Mouse (Mus musculus) embryonic facial prominence, embryonic 14.5 days (tissue): ENCODE measurements around the gene Gcgr. TPM values are rescaled to one million over a fixed set of nuclear protein-coding genes. Genes with fewer than 3 reads are reported as not detected.

ENCODE experiments used
- ATAC-seq: fragments of 200-750 bp; cut with Nextera tagmentation; 2 replicates; pipeline ENCODE4 v1.8.0; 2017; ENCODE audit warnings: low read depth, moderate number of reproducible peaks, moderate TSS enrichment
- DNase-seq: peaks from one replicate; pipeline ENCODE4 v3.0.0-alpha.2; 2015; ENCODE audit warnings: low spot score
- H3K27ac ChIP-seq: fragments of 300-500 bp; sonication (generic); replicated peaks from 2 replicates; pipeline ENCODE4 v1.5.1; 2014; ENCODE audit warnings: low read depth, mild to moderate bottlenecking, low read length, moderate library complexity
- H3K27me3 ChIP-seq: fragments of 300-500 bp; sonication (generic); replicated peaks from 2 replicates; pipeline ENCODE4 v1.6.1; 2014; ENCODE audit warnings: low read length; ENCODE audit not compliant: control insufficient read depth, insufficient read depth
- H3K36me3 ChIP-seq: fragments of 300-500 bp; sonication (generic); 2 replicates; pipeline ENCODE4 v1.6.1; 2014; ENCODE audit warnings: low read length, mixed read lengths; ENCODE audit not compliant: control insufficient read depth, insufficient read depth
- H3K4me1 ChIP-seq: fragments of 300-500 bp; sonication (generic); 2 replicates; pipeline ENCODE4 v1.6.1; 2014; ENCODE audit warnings: antibody characterized with exemption, low read length; ENCODE audit not compliant: control insufficient read depth, insufficient read depth
- H3K4me2 ChIP-seq: fragments of 300-500 bp; sonication (generic); 2 replicates; pipeline ENCODE4 v1.6.1; 2014; ENCODE audit warnings: low read depth, mild to moderate bottlenecking, low read length, moderate library complexity, mixed read lengths
- H3K4me3 ChIP-seq: fragments of 300-500 bp; sonication (generic); 2 replicates; pipeline ENCODE4 v1.5.1; 2014; ENCODE audit warnings: low read depth, mild to moderate bottlenecking, low read length
- H3K9ac ChIP-seq: fragments of 300-500 bp; sonication (generic); 2 replicates; pipeline ENCODE4 v1.6.1; 2014; ENCODE audit warnings: low read depth, mild to moderate bottlenecking, low read length, moderate library complexity, mixed read lengths
- H3K9me3 ChIP-seq: fragments of 300-500 bp; sonication (generic); 2 replicates; pipeline ENCODE4 v1.6.1; 2016; ENCODE audit warnings: low read length; ENCODE audit not compliant: control insufficient read depth
- WGBS: fragments of 180-500 bp; shearing (Covaris S2); extraction: QIAGEN DNeasy Blood & Tissue Kit; methylation state at CpG from one replicate; pipeline ENCODE4 v1.1.7; 2014; 5-methylcytosine and 5-hydroxymethylcytosine counted together
- polyA plus RNA-seq: library from polyadenylated mRNA; unstranded; fragments of >200 nt; fragmentation: Nextera tagmentation; extraction: Ambion mirVana; gene quantifications from 2 replicates; pipeline ENCODE4 v1.2.1, GENCODE M21; 2014

Gcgr gene
- polyA plus RNA-seq, result 1.0 and 1.4 TPM in 2 replicates

GRCm38 (mm10) chr11:120530085-120530964, at the start of gene Gcgr:
TSS of gene Gcgr (plus strand) at chr11:120530699.
- Histone ChIP-seq H3K4me2 (peak within 1 kb of the TSS; percentile 88), H3K36me3 (no peaks in the 10 kb centered on the region), H3K9ac (peak within 1 kb of the TSS; percentile 66), H3K27ac (no peak within 1 kb of the TSS), H3K4me1 (0 out of 2 replicates have a peak, but pooled peaks cover 4% of the 10 kb centered on the region), H3K4me3 (peak within 1 kb of the TSS; percentile 44), H3K9me3 (no peaks in the 10 kb centered on the region), H3K27me3 (peaks cover 57% of the 10 kb centered on the region)
- WGBS, result 13% methylated on average over 27 of the region's 62 CpGs
- peak; percentile 41 for ATAC-seq
- DNase-seq, result no peak

- WGBS, result 93% methylated on average over 7 of the region's 7 CpGs
Measured at GRCm38 (mm10) chr11:120483448-120483934, 47.0 kb upstream of the Gcgr start.

GRCm38 (mm10) chr11:120484265-120484981, 46.1 kb upstream of the Gcgr start, which contains the start of gene Mrpl12:
TSS of gene Mrpl12 (plus strand) at chr11:120484613.
- H3K4me3 ChIP-seq, result peak within 1 kb of the TSS; percentile 83
- peak; percentile 98 for DNase-seq
- H3K9me3 ChIP-seq, result no peaks in the 10 kb centered on the region
- peak within 1 kb of the TSS; percentile 69 for H3K4me2 ChIP-seq
- peak within 1 kb of the TSS; percentile 88 for H3K27ac ChIP-seq
- ATAC-seq, result peak; percentile 97
- no peaks in the 10 kb centered on the region for H3K27me3 ChIP-seq
- H3K4me1 ChIP-seq, result peaks cover 8% of the 10 kb centered on the region
- peaks cover 78% of the 10 kb centered on the region for H3K36me3 ChIP-seq
- H3K9ac ChIP-seq, result peak within 1 kb of the TSS; percentile 83
- 0% methylated on average over 42 of the region's 60 CpGs for WGBS

More at GRCm38 (mm10) chr11:120483448-120483934, 47.0 kb upstream of the Gcgr start:
- peak overlapping the region; percentile 69 for H3K4me2 ChIP-seq
- H3K9ac ChIP-seq, result peak overlapping the region; percentile 83
- peak overlapping the region; percentile 83 for H3K4me3 ChIP-seq
- H3K4me1 ChIP-seq, result peaks cover 8% of the 10 kb centered on the region
- H3K27me3 ChIP-seq, result no peaks in the 10 kb centered on the region
- H3K9me3 ChIP-seq, result no peaks in the 10 kb centered on the region
- ATAC-seq (no peak), DNase-seq (no peak)
- peaks cover 78% of the 10 kb centered on the region for H3K36me3 ChIP-seq
- peak overlapping the region; percentile 88 for H3K27ac ChIP-seq

- peak overlapping the region; percentile 69 for H3K4me2 ChIP-seq
- WGBS, result 8% methylated on average over 10 of the region's 10 CpGs
- peaks cover 75% of the 10 kb centered on the region for H3K36me3 ChIP-seq
- DNase-seq (no peak), ATAC-seq (no peak)
- H3K4me3 ChIP-seq, result peak overlapping the region; percentile 83
- peak overlapping the region; percentile 83 for H3K9ac ChIP-seq
- no peaks in the 10 kb centered on the region for H3K27me3 ChIP-seq
- peaks cover 12% of the 10 kb centered on the region for H3K4me1 ChIP-seq
- H3K27ac ChIP-seq, result peak overlapping the region; percentile 88; the same call in 1 of the 2 replicates
- no peaks in the 10 kb centered on the region for H3K9me3 ChIP-seq
Measured at GRCm38 (mm10) chr11:120485251-120485650, 45.2 kb upstream of the Gcgr start.

DNA sequence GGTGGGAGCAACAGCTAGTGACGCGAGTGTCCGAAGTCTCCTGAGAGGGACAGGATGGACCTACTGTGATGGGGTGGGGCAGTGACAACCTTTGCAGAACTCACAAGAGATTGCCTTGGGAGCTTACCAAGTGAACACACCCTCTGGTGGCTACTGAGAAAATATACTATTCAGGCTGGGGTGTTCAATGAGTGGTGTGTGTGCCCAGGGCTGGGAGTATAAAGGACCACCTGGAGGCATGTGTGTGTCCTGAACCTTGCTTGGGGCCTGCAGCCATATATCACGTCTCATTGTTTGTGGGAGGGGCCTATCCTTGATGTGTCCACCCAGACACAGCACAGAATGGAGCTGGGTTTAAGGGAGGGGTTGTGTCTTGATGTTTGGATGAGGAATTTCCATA, 42.0 kb upstream of the Gcgr start:
- peaks cover 43% of the 10 kb centered on the region for H3K36me3 ChIP-seq
- H3K9ac ChIP-seq, result no peak overlapping the region
- no peak for DNase-seq
- ATAC-seq, result no peak
- peaks cover 32% of the 10 kb centered on the region for H3K4me1 ChIP-seq
- no peaks in the 10 kb centered on the region for H3K9me3 ChIP-seq
- H3K27me3 ChIP-seq, result no peaks in the 10 kb centered on the region
- H3K4me3 ChIP-seq, result no peak overlapping the region
- no peak overlapping the region for H3K4me2 ChIP-seq
- WGBS, result 74% methylated on average over 4 of the region's 4 CpGs
- no peak overlapping the region for H3K27ac ChIP-seq

GRCm38 (mm10) chr11:120489054-120489761, 41.3 kb upstream of the Gcgr start:
- Histone ChIP-seq H3K9ac (peak overlapping the region; percentile 30; the same call in 1 of the 2 replicates), H3K36me3 (peaks cover 44% of the 10 kb centered on the region), H3K27ac (no peak overlapping the region; the same call in 1 of the 2 replicates), H3K4me3 (no peak overlapping the region), H3K4me2 (no peak overlapping the region), H3K4me1 (peaks cover 32% of the 10 kb centered on the region), H3K27me3 (no peaks in the 10 kb centered on the region), H3K9me3 (no peaks in the 10 kb centered on the region)
- DNase-seq (peak; percentile 87), ATAC-seq (peak; percentile 16)
- WGBS, result 58% methylated on average over 4 of the region's 4 CpGs

- peak overlapping the region; percentile 86; the same call in 1 of the 2 replicates for H3K9ac ChIP-seq
Measured at GRCm38 (mm10) chr11:120490291-120491046, 40.0 kb upstream of the Gcgr start.

More at GRCm38 (mm10) chr11:120490291-120491046, 40.0 kb upstream of the Gcgr start:
- H3K27me3 ChIP-seq, result no peaks in the 10 kb centered on the region
- peak overlapping the region; percentile 86; the same call in 1 of the 2 replicates for H3K27ac ChIP-seq
- H3K36me3 ChIP-seq, result peaks cover 56% of the 10 kb centered on the region
- H3K9me3 ChIP-seq, result no peaks in the 10 kb centered on the region
- ATAC-seq, result no peak
- no peak for DNase-seq
- peaks cover 31% of the 10 kb centered on the region for H3K4me1 ChIP-seq
- whole genome bisulfite sequencing, result 36% methylated on average over 4 of the region's 4 CpGs
- H3K4me3 ChIP-seq, result peak overlapping the region; percentile 83
- peak overlapping the region; percentile 86 for H3K4me2 ChIP-seq
